Mouse (Mus musculus): ENCODE measurements around the gene Mpped1. TPM values are rescaled to one million over a fixed set of nuclear protein-coding genes. Genes with fewer than 3 reads are reported as not detected.

Gene Mpped1
- 0.14 and 0.41 TPM in 2 replicates for polyA plus RNA-seq (2015; fragmentation: Nextera tagmentation; extraction: Ambion mirVana)

DNA sequence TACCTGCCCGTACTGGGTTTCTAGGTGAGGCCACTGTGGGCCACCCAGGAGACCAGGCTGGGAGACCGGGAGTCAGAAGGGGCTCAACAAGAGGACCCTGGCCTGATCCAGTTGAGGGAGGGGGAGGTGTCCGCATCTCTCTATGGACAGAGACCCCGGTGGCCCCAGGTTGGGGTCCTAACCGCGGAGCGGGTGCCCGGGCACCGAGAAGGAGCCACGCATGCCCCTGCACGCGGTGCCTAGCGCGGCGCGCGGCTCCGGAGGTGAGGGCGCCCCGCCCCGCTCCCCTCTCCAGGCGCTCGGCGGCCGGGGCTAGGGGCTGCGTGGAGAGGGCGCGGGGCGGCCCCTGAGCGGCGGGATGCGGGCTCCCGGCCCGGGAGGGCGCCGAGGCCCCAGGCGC is at the start of gene Mpped1:
Gene Mpped1, plus strand, starts transcription at position 81 of the 400 bp plus-strand sequence.
- H3K9ac ChIP-seq: peak within 1 kb of the TSS; percentile 68
- H3K4me3 ChIP-seq: peak within 1 kb of the TSS; percentile 60
- no peaks in the 10 kb centered on the region for H3K9me3 ChIP-seq
- H3K4me2 ChIP-seq: peak within 1 kb of the TSS; percentile 84
- H3K27ac ChIP-seq (replicated peaks): no peak within 1 kb of the TSS
- peaks cover 99% of the 10 kb centered on the region for H3K27me3 ChIP-seq (replicated peaks)
- WGBS: 4% methylated on average over 34 of the region's 37 CpGs
- no peak for ATAC-seq (ENCODE audit: extremely low read depth, insufficient number of reproducible peaks, low FRiP score, low TSS enrichment)
- H3K4me1 ChIP-seq: peaks cover 11% of the 10 kb centered on the region
- H3K36me3 ChIP-seq: no peaks in the 10 kb centered on the region

DNA sequence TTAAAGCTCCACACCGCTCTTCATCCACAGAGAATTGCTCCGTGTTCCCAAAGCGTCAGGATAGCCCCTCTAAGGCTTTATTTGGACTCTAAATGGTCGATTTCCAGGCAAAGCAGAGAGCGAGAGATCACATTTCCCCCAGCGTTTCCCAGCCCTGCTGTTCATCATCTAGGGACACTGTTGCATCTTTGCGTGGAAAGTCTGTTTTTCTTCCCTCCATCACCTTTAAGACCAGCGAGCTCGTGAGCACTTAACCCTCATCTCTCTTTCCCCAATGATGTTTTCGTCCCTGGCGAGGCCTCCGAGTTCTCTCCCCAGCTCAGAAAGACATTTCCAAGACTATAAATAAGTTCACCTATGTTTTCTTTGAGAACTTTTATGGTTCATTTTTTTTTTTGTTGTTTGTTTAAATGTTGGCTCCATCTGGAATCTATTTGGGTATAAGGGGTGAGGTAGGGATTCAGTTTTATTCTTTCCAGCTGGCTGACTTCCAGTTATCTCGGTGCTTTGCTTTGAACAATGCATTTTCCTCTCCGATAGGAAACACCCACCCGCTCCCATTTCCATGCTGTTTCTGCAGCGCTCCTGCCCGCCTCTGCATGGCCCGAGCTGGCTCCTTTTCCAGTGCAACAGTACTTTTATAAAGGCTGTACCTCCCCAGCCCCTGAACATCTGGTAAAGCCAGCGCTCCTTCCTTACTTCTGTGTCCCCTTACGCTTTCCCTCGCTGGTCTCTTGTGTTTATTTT is 38.4 kb upstream of the Mpped1 start:
- Histone ChIP-seq H3K4me1 (peaks cover 33% of the 10 kb centered on the region), H3K27ac (replicated peaks) (peak overlapping the region; percentile 58; the same call in 1 of the 2 replicates), H3K4me3 (no peak overlapping the region), H3K9ac (peak overlapping the region; percentile 15; the same call in 1 of the 2 replicates), H3K36me3 (no peaks in the 10 kb centered on the region), H3K27me3 (replicated peaks) (no peaks in the 10 kb centered on the region), H3K9me3 (no peaks in the 10 kb centered on the region), H3K4me2 (peak overlapping the region; percentile 16; the same call in 1 of the 2 replicates)
- WGBS: 30% methylated on average over 21 of the region's 21 CpGs
- ATAC-seq (ENCODE audit: extremely low read depth, insufficient number of reproducible peaks, low FRiP score, low TSS enrichment): no peak

DNA sequence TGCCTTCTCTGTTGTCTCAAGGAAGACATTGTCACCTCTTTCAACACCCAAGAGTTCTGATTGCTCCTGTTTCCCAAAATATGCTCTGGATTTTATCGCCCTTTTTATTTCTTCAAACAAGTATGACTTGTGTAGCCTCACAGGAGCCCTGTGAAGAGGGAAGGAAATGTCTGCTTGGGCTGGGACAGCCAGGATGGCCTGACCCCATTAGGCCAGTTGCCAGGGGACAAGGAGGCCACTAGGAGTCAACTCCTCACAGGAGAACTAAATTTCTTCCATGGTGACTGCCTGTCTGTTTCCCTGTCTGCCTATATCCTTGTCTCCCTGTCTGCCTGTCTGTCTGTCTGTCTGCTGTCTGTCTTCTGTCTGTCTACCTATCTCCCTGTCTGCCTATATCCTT is 37.2 kb upstream of the Mpped1 start:
- no peak for ATAC-seq (ENCODE audit: extremely low read depth, insufficient number of reproducible peaks, low FRiP score, low TSS enrichment)
- H3K27me3 ChIP-seq (replicated peaks): peaks cover 3% of the 10 kb centered on the region; the same call in 1 of the 2 replicates
- no peak overlapping the region for H3K9ac ChIP-seq
- H3K4me2 ChIP-seq: no peak overlapping the region
- H3K9me3 ChIP-seq: no peaks in the 10 kb centered on the region
- 70% methylated on average over 1 of the region's 1 CpGs for WGBS
- no peak overlapping the region for H3K27ac ChIP-seq (replicated peaks)
- peaks cover 33% of the 10 kb centered on the region for H3K4me1 ChIP-seq
- H3K36me3 ChIP-seq: no peaks in the 10 kb centered on the region
- no peak overlapping the region for H3K4me3 ChIP-seq

DNA sequence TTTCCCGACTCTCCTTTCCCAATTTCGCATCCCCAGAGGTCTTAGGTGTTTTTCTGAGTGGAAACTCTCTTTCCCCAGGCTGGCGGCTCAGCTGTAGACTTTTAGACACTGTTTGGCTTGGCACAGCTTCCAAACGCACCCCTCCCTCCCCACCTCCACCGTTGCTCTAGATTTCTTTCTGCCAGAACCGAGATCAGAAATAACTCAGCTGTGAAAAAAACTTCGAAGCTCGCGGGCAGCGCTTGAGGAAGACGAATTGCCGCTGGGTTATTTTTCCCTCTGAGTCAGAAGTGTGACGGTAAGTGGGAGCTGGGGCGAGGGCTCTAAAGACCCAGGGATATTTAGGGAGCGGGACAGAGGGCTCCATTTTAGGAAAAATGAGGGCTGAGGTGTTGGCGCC is 33.0 kb upstream of the Mpped1 start:
- ATAC-seq (ENCODE audit: extremely low read depth, insufficient number of reproducible peaks, low FRiP score, low TSS enrichment): no peak
- H3K36me3 ChIP-seq: no peaks in the 10 kb centered on the region
- H3K27ac ChIP-seq (replicated peaks): peak overlapping the region; percentile 58
- peaks cover 22% of the 10 kb centered on the region for H3K4me1 ChIP-seq
- no peak overlapping the region for H3K9ac ChIP-seq
- 0 out of 2 replicates have a peak overlapping the region, but pooled peaks have one; percentile 0 for H3K4me2 ChIP-seq
- H3K4me3 ChIP-seq: no peak overlapping the region
- WGBS: 31% methylated on average over 16 of the region's 16 CpGs
- no peaks in the 10 kb centered on the region for H3K9me3 ChIP-seq
- peaks cover 13% of the 10 kb centered on the region for H3K27me3 ChIP-seq (replicated peaks)

DNA sequence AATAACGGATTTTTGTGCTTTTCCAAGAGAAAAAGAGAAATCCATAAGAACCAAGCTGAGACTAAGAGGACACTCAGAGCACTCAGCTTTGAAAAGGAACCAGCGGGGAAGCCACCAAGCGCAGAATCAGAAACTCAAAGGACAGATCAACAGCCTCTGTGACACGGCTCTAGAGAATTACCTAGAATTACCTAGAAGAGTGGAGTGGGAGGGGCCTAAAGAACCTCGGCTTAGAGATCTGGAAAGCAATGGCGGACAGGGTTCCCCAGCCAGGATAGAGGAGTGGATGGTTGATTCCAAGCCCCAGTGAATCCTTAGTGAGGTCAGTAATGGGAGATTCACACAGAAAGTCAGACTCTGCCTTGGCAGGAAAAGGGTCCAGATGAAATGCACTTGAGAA is 30.3 kb upstream of the Mpped1 start:
- Histone ChIP-seq H3K4me3 (no peak overlapping the region), H3K9ac (no peak overlapping the region), H3K36me3 (no peaks in the 10 kb centered on the region), H3K27me3 (replicated peaks) (peaks cover 18% of the 10 kb centered on the region), H3K4me1 (peaks cover 12% of the 10 kb centered on the region), H3K4me2 (no peak overlapping the region), H3K9me3 (no peaks in the 10 kb centered on the region), H3K27ac (replicated peaks) (no peak overlapping the region)
- ATAC-seq (ENCODE audit: extremely low read depth, insufficient number of reproducible peaks, low FRiP score, low TSS enrichment): no peak
- 71% methylated on average over 6 of the region's 6 CpGs for WGBS

DNA sequence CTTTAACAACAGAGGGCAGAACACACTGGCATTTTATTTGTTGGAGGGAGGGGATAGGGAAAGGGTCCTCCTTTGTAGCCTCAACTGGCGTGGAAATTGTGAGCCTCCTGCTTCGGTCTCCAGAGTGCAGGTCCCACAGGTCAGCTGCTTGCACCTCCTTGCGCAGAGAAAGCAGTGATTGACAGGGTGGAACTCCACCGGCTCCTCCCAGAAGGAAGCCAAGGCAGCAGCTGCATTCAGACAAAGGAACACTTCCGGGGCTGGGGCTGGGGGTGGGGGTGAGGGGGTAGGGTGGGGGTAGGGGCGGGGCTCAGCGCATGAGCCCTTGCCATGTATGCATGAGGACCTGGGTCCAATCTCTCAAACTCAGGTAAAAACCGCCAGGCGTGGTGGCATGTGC is 29.8 kb upstream of the Mpped1 start:
- WGBS: 60% methylated on average over 9 of the region's 9 CpGs
- no peak overlapping the region for H3K4me2 ChIP-seq

DNA sequence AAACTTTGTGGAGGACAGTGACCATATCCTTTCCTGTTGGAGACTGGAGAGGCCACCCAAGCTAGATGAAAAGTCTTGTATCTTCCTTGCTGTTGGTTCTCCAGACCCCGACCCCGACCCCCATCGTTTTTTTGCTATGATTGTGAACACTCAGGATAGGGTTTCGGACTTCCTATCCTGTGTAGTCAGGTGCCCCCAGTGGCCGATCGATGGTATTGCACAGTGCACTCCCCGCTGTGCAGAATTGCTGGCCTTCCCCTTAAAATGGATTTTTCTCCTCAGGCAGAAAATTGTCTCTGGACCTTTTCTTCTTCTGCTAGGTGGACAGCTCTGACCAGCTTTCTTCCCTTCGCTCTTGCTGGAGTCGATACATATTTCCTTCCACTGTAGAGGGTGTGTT is 22.5 kb upstream of the Mpped1 start:
- WGBS: 21% methylated on average over 9 of the region's 9 CpGs
- H3K4me2 ChIP-seq: no peak overlapping the region
- H3K4me3 ChIP-seq: no peak overlapping the region
- no peaks in the 10 kb centered on the region for H3K36me3 ChIP-seq
- H3K9ac ChIP-seq: no peak overlapping the region
- H3K27me3 ChIP-seq (replicated peaks): peaks cover 34% of the 10 kb centered on the region
- no peak for ATAC-seq (ENCODE audit: extremely low read depth, insufficient number of reproducible peaks, low FRiP score, low TSS enrichment)
- H3K9me3 ChIP-seq: peaks cover 5% of the 10 kb centered on the region; the same call in 1 of the 2 replicates
- H3K27ac ChIP-seq (replicated peaks): no peak overlapping the region
- no peaks in the 10 kb centered on the region for H3K4me1 ChIP-seq

More for the DNA sequence above, 29.8 kb upstream of the Mpped1 start:
- peaks cover 18% of the 10 kb centered on the region for H3K27me3 ChIP-seq (replicated peaks)
- H3K36me3 ChIP-seq: no peaks in the 10 kb centered on the region
- no peak overlapping the region for H3K9ac ChIP-seq
- H3K9me3 ChIP-seq: peaks cover 2% of the 10 kb centered on the region; the same call in 1 of the 2 replicates
- no peak overlapping the region for H3K27ac ChIP-seq (replicated peaks)
- ATAC-seq (ENCODE audit: extremely low read depth, insufficient number of reproducible peaks, low FRiP score, low TSS enrichment): no peak
- no peak overlapping the region for H3K4me3 ChIP-seq
- peaks cover 12% of the 10 kb centered on the region for H3K4me1 ChIP-seq

DNA sequence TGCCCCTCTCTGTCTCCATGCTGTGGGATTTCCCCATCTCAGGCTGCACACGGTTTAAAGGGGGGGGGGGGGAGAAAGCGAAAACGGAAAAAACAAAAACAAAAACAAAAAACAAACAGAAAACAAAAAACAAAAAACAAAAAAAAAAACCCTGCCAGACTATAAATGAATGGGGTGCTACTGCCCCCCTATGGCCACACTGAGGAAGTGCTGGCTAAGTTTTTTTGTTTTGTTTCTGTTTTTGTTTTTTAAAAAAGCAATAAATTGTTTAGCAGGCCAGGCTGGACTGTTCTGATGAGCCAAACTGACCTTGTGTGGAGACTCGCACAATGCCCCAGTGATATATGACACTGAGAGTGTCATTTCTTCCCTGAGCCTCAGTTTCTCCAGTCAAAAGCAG is 20.3 kb upstream of the Mpped1 start:
- 12% methylated on average over 4 of the region's 4 CpGs for WGBS
- Histone ChIP-seq H3K4me1 (no peaks in the 10 kb centered on the region), H3K9ac (no peak overlapping the region), H3K27ac (replicated peaks) (no peak overlapping the region), H3K4me3 (no peak overlapping the region), H3K36me3 (no peaks in the 10 kb centered on the region), H3K4me2 (no peak overlapping the region), H3K9me3 (peaks cover 5% of the 10 kb centered on the region; the same call in 1 of the 2 replicates), H3K27me3 (replicated peaks) (peaks cover 37% of the 10 kb centered on the region)
- ATAC-seq (ENCODE audit: extremely low read depth, insufficient number of reproducible peaks, low FRiP score, low TSS enrichment): no peak

DNA sequence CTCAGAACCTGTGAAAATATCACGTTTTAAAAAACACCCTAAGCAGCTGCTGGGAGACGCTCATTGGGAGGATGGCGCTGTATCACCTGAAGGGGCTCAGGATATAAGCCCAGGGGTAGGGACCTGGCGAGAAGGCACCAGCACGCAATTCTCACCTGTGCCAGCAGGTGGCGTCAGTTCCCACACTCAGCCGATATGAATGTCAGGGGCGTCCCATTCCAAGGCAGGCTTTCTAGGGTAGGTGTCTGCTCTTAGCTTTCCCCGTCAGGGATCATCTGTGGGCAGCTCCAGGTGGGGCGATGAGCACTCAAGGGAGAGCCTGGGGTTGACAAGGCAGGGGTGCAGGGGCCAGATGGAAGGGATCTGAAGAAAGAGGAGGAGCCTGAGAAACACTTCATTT is 18.6 kb upstream of the Mpped1 start:
- Histone ChIP-seq H3K27ac (replicated peaks) (no peak overlapping the region), H3K36me3 (no peaks in the 10 kb centered on the region), H3K4me3 (no peak overlapping the region), H3K4me2 (no peak overlapping the region), H3K9me3 (no peaks in the 10 kb centered on the region), H3K4me1 (peaks cover 4% of the 10 kb centered on the region), H3K27me3 (replicated peaks) (peaks cover 48% of the 10 kb centered on the region), H3K9ac (no peak overlapping the region)
- 4% methylated on average over 10 of the region's 10 CpGs for WGBS
- ATAC-seq (ENCODE audit: extremely low read depth, insufficient number of reproducible peaks, low FRiP score, low TSS enrichment): 0 out of 2 replicates have a peak, but pooled peaks have one; percentile 10

DNA sequence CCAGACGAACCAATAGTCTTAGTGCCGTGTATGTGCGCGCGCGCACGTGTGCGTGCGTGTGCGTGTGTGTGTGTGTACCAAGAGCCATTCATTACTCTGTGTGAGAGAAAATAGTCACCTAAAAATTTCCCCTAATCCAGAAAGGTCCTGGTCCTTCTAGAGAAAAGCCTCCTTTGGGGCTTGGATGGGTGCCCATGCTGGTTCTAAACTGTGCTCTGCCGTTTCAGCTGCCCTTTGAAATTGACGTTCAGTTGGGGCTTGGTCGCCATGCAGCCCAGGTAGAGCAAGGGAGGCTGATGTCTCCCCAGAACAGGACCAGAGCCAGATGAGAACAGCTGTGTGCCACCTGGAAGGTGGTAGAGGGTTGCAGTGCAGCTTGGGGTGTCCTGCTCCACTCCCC is 17.8 kb upstream of the Mpped1 start:
- ATAC-seq (ENCODE audit: extremely low read depth, insufficient number of reproducible peaks, low FRiP score, low TSS enrichment): no peak
- H3K27ac ChIP-seq (replicated peaks): no peak overlapping the region
- H3K27me3 ChIP-seq (replicated peaks): peaks cover 52% of the 10 kb centered on the region
- H3K9ac ChIP-seq: no peak overlapping the region
- peaks cover 8% of the 10 kb centered on the region for H3K4me1 ChIP-seq
- H3K9me3 ChIP-seq: no peaks in the 10 kb centered on the region
- no peaks in the 10 kb centered on the region for H3K36me3 ChIP-seq
- 87% methylated on average over 13 of the region's 13 CpGs for WGBS
- no peak overlapping the region for H3K4me3 ChIP-seq
- no peak overlapping the region for H3K4me2 ChIP-seq

DNA sequence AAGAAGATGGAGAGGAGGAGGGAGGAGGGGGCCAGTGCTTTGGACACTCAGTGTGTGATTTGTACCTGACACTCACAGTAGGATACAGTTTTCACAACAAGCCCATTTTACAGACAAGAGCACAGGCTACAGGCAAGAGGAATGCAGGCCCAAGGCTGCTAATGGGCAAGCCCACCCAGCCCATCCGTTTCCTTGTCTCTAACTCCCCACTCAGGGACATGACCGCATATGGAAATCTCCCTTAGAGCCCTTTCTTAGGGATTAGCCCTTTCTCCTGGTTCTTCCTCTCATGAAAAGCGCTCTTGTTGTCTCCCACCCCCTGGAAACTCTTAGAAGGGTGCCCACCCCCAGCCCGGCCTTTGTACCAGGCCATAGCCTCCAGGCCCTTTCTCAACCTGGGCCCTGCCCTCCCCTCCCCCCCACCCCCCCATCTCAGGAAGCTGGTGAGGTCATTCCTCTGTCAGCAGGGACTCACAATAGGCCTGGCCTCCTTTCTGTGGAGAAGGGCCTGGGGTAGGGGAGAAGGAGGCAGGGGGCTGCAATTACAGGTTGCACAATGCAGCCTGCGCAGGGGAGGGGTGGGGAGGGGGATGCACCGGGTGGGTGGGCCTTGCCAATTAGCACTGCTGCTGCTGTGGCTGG is 13.8 kb upstream of the Mpped1 start:
- Histone ChIP-seq H3K9ac (peak overlapping the region; percentile 19; the same call in 1 of the 2 replicates), H3K27me3 (replicated peaks) (peaks cover 77% of the 10 kb centered on the region), H3K4me3 (no peak overlapping the region), H3K4me1 (peaks cover 8% of the 10 kb centered on the region), H3K9me3 (no peaks in the 10 kb centered on the region), H3K36me3 (no peaks in the 10 kb centered on the region), H3K27ac (replicated peaks) (no peak overlapping the region), H3K4me2 (no peak overlapping the region)
- WGBS: 27% methylated on average over 5 of the region's 6 CpGs
- ATAC-seq (ENCODE audit: extremely low read depth, insufficient number of reproducible peaks, low FRiP score, low TSS enrichment): no peak

All from heart, embryonic 13.5 days (tissue).